ENCODE assay signal across 9 mouse cellular contexts in the genomic region with DNA sequence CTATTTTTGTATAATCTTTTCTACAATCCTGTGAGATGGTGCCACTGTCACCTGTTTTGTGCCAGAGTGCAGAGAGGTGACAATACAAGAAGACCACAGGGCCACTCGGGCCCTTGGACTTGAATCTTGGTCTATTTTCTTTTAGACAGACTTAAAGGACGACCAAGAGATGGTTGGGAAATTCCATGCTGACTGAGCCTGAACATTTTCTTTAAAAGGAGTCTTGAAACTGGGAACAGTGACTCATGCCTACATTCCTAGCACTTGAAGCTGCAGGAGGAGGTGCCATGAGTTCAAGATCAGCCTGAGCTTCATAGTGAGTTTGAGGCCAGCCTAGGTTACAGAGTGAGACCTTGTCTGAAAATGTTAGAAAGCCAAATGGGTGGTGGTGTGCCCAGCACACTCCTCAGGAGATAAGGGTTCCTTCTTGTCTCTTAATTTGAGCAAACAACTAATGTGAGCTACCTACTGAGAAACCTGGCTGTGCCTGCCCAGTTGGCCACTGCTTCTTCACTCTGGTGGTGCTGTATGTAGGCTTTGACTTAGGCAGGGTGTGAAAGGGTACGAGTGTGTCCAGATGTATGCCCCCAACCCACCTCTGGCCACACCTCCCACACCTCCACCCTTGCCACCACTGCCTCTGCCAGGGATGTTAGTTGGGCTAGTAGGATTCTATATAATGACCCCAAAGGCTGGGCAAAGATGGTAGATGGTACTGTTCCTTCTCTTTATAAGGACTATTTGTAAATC. TPM values are rescaled to one million over a fixed set of nuclear protein-coding genes. Genes with fewer than 3 reads are reported as not detected.
A peak's percentile ranks its signal among the peaks of the same experiment; 100 is the strongest.
DNase-seq lines count a peak whose midpoint lies in the region; ATAC-seq lines count a peak whose summit lies in the region.
"Had no signal": no experiment of that assay in that cellular context is flagged by ENCODE, and none has a peak within 500 bp of the region (broad histone marks: within the 10 kb centered on the region; RNA-seq: fewer than 3 reads in every experiment).

No protein-coding gene starts in this region.

- H3K9me3 ChIP-seq in hindbrain, embryonic 12.5 days (replicated peaks): no peaks in the 10 kb centered on the region
- no peaks in the 10 kb centered on the region for H3K9me3 ChIP-seq in hindbrain, embryonic 14.5 days (ENCODE audit: control insufficient read depth, low read length)
- no peaks in the 10 kb centered on the region for H3K9me3 ChIP-seq in midbrain, embryonic 15.5 days

- DNase-seq in hindbrain, embryonic 14.5 days (ENCODE audit: low spot score): no peak
- peak; percentile 13 for DNase-seq in A20 (ENCODE audit: low read depth, low spot score)
- peak; percentile 39 for DNase-seq in MN1 (ENCODE audit: low spot score)
- DNase-seq in thymus, postnatal 14 days: no peak
- DNase-seq in lung, postnatal 25 days (ENCODE audit: low spot score): no peak

- no peak overlapping the region for H3K9ac ChIP-seq in hindbrain, embryonic 12.5 days
- no peak overlapping the region for H3K9ac ChIP-seq in hindbrain, embryonic 14.5 days
- no peak overlapping the region for H3K9ac ChIP-seq in midbrain, embryonic 15.5 days
- H3K9ac ChIP-seq: liver, embryonic 14.5 days had no signal

- peaks cover 10% of the 10 kb centered on the region for H3K36me3 ChIP-seq in hindbrain, embryonic 12.5 days
- 0 out of 2 replicates have a peak, but pooled peaks cover 3% of the 10 kb centered on the region for H3K36me3 ChIP-seq in hindbrain, embryonic 14.5 days (replicated peaks; ENCODE audit: control insufficient read depth, insufficient read depth)
- H3K36me3 ChIP-seq in midbrain, embryonic 15.5 days (replicated peaks): no peaks in the 10 kb centered on the region

- H3K4me2 ChIP-seq in hindbrain, embryonic 12.5 days (replicated peaks): no peak overlapping the region
- H3K4me2 ChIP-seq in hindbrain, embryonic 14.5 days (replicated peaks): no peak overlapping the region
- no peak overlapping the region for H3K4me2 ChIP-seq in midbrain, embryonic 15.5 days

- H3K4me1 ChIP-seq in hindbrain, embryonic 12.5 days: peaks cover 47% of the 10 kb centered on the region
- H3K4me1 ChIP-seq in hindbrain, embryonic 14.5 days (replicated peaks; ENCODE audit: control insufficient read depth, insufficient read depth, low read length): peaks cover 45% of the 10 kb centered on the region
- H3K4me1 ChIP-seq in midbrain, embryonic 15.5 days: peaks cover 41% of the 10 kb centered on the region

- peaks cover 18% of the 10 kb centered on the region for H3K27me3 ChIP-seq in hindbrain, embryonic 12.5 days
- no peaks in the 10 kb centered on the region for H3K27me3 ChIP-seq in hindbrain, embryonic 14.5 days (ENCODE audit: control insufficient read depth, insufficient read depth, low read length)
- H3K27me3 ChIP-seq in midbrain, embryonic 15.5 days (replicated peaks): no peaks in the 10 kb centered on the region

- ATAC-seq in hindbrain, embryonic 12.5 days (ENCODE audit: low FRiP score): no peak
- no peak for ATAC-seq in hindbrain, embryonic 14.5 days (ENCODE audit: low FRiP score)
- ATAC-seq in midbrain, embryonic 15.5 days (replicated peaks): no peak

- no peak overlapping the region for H3K4me3 ChIP-seq in hindbrain, embryonic 12.5 days
- H3K4me3 ChIP-seq in hindbrain, embryonic 14.5 days (replicated peaks; ENCODE audit: low read length): no peak overlapping the region
- no peak overlapping the region for H3K4me3 ChIP-seq in midbrain, embryonic 15.5 days

- WGBS in hindbrain, embryonic 12.5 days: 80% methylated on average over 3 of the region's 3 CpGs
- 84% methylated on average over 3 of the region's 3 CpGs for WGBS in hindbrain, embryonic 14.5 days
- 83% methylated on average over 3 of the region's 3 CpGs for WGBS in midbrain, embryonic 15.5 days

- peak overlapping the region; percentile 68 for H3K27ac ChIP-seq in hindbrain, embryonic 12.5 days
- no peak overlapping the region for H3K27ac ChIP-seq in hindbrain, embryonic 14.5 days
- H3K27ac ChIP-seq in midbrain, embryonic 15.5 days: peak overlapping the region; percentile 51; the same call in 1 of the 2 replicates
- H3K27ac ChIP-seq: liver, embryonic 14.5 days; macrophage had no signal

RNA-seq across cellular contexts. Expression of gene Arhgap23, which starts 13.5 kb away (rescaled TPM):
- polyA plus RNA-seq in hindbrain, embryonic 12.5 days (2016; fragmentation: Nextera tagmentation; extraction: Ambion mirVana): 9.3 and 10.0 TPM in 2 replicates
- polyA plus RNA-seq in hindbrain, embryonic 14.5 days (2014; fragmentation: Nextera tagmentation; extraction: Ambion mirVana): 8.5 and 10.0 TPM in 2 replicates
- polyA plus RNA-seq in midbrain, embryonic 15.5 days (2015; fragmentation: Nextera tagmentation; extraction: Ambion mirVana): 10.9 and 11.0 TPM in 2 replicates

RNA-seq across cellular contexts. Expression of gene Socs7, which starts 39.5 kb away (rescaled TPM):
- polyA plus RNA-seq in hindbrain, embryonic 12.5 days (2016; fragmentation: Nextera tagmentation; extraction: Ambion mirVana): 7.0 and 9.1 TPM in 2 replicates
- polyA plus RNA-seq in hindbrain, embryonic 14.5 days (2014; fragmentation: Nextera tagmentation; extraction: Ambion mirVana): 6.4 and 6.7 TPM in 2 replicates
- 10.6 and 10.8 TPM in 2 replicates for polyA plus RNA-seq in midbrain, embryonic 15.5 days (2015; fragmentation: Nextera tagmentation; extraction: Ambion mirVana)

RNA-seq across cellular contexts. Expression of gene Gpr179, which starts 50.0 kb away (rescaled TPM):
- 0.17 and 0.22 TPM in 2 replicates for polyA plus RNA-seq in hindbrain, embryonic 12.5 days (2016; fragmentation: Nextera tagmentation; extraction: Ambion mirVana)
- 0.23 and 0.50 TPM in 2 replicates for polyA plus RNA-seq in hindbrain, embryonic 14.5 days (2014; fragmentation: Nextera tagmentation; extraction: Ambion mirVana)
- 0.70 and 0.98 TPM in 2 replicates for polyA plus RNA-seq in midbrain, embryonic 15.5 days (2015; fragmentation: Nextera tagmentation; extraction: Ambion mirVana)

Comparison
In these comparisons a context has a peak if more than half of its experiments do, and no peak if none do; other contexts are left out.
1. DNase-seq: peak in A20 (single experiment) and MN1 (single experiment); none in hindbrain, embryonic 14.5 days (single experiment), thymus, postnatal 14 days (single experiment) and lung, postnatal 25 days (single experiment).